Mouse (Mus musculus) forebrain, embryonic 15.5 days (tissue): ENCODE results near the gene Rab30. TPM values are rescaled to one million over a fixed set of nuclear protein-coding genes. Genes with fewer than 3 reads are reported as not detected.

Experiments used
- ATAC-seq: fragments of 200-750 bp; cut with Nextera tagmentation; replicated peaks from 2 replicates; pipeline ENCODE4 v1.8.0; 2017; ENCODE audit warnings: mild to moderate bottlenecking, moderate TSS enrichment, moderate library complexity
- H3K27ac ChIP-seq: fragments of 300-500 bp; sonication (generic); replicated peaks from 2 replicates; pipeline ENCODE4 v1.5.1; 2015; ENCODE audit warnings: mild to moderate bottlenecking, inconsistent platforms
- H3K27me3 ChIP-seq: fragments of 300-500 bp; sonication (generic); 2 replicates; pipeline ENCODE4 v1.6.1; 2015; ENCODE audit warnings: inconsistent platforms
- H3K36me3 ChIP-seq: fragments of 300-500 bp; sonication (generic); 2 replicates; pipeline ENCODE4 v1.6.1; 2015; ENCODE audit warnings: mild to moderate bottlenecking, inconsistent platforms
- H3K4me1 ChIP-seq: fragments of 300-500 bp; sonication (generic); 2 replicates; pipeline ENCODE4 v1.6.1; 2015; ENCODE audit warnings: inconsistent platforms
- H3K4me2 ChIP-seq: fragments of 300-500 bp; sonication (generic); replicated peaks from 2 replicates; pipeline ENCODE4 v1.6.1; 2015; ENCODE audit warnings: mild to moderate bottlenecking, inconsistent platforms
- H3K4me3 ChIP-seq: fragments of 300-500 bp; sonication (generic); 2 replicates; pipeline ENCODE4 v1.5.1; 2015; ENCODE audit warnings: mild to moderate bottlenecking, inconsistent platforms
- H3K9ac ChIP-seq: fragments of 300-500 bp; sonication (generic); replicated peaks from 2 replicates; pipeline ENCODE4 v1.6.1; 2015; ENCODE audit warnings: mild to moderate bottlenecking, inconsistent platforms
- H3K9me3 ChIP-seq: fragments of 300-500 bp; sonication (generic); 2 replicates; pipeline ENCODE4 v1.6.1; 2016; ENCODE audit warnings: inconsistent platforms
- WGBS: fragments of 180-500 bp; shearing (Covaris S2); methylation state at CpG from one replicate; pipeline ENCODE4 v1.1.7; 2015; ENCODE audit warnings: mixed read lengths; 5-methylcytosine and 5-hydroxymethylcytosine counted together
- polyA plus RNA-seq: library from polyadenylated mRNA; unstranded; fragments of >200 nt; fragmentation: Nextera tagmentation; extraction: Ambion mirVana; gene quantifications from 2 replicates; pipeline ENCODE4 v1.2.1, GENCODE M21; 2015

Gene Rab30
- polyA plus RNA-seq = 19.8 and 20.7 TPM in 2 replicates

- WGBS = under 1% methylated on average over 38 of the region's 38 CpGs
- peak within 1 kb of the TSS; percentile 94 for H3K9ac ChIP-seq
- no peaks in the 10 kb centered on the region for H3K9me3 ChIP-seq
- H3K27me3 ChIP-seq = no peaks in the 10 kb centered on the region
- H3K27ac ChIP-seq = peak within 1 kb of the TSS; percentile 95
- peak; percentile 100 for ATAC-seq
- H3K4me1 ChIP-seq = peaks cover 59% of the 10 kb centered on the region
- H3K4me3 ChIP-seq = peak within 1 kb of the TSS; percentile 78
- peak within 1 kb of the TSS; percentile 79 for H3K4me2 ChIP-seq
- H3K36me3 ChIP-seq = peaks cover 7% of the 10 kb centered on the region; the same call in 1 of the 2 replicates
Observed at GRCm38 (mm10) chr7:92741152-92741860, at the start of gene Rab30. Gene Rab30 (plus strand): TSS chr7:92741603.

GRCm38 (mm10) chr7:92696395-92696794 is 45.0 kb upstream of the Rab30 start:
- no peak for ATAC-seq

GRCm38 (mm10) chr7:92698770-92699169 is 42.6 kb upstream of the Rab30 start:
- no peak overlapping the region for H3K4me2 ChIP-seq
- no peak overlapping the region for H3K4me3 ChIP-seq
- no peaks in the 10 kb centered on the region for H3K4me1 ChIP-seq
- ATAC-seq = no peak
- no peaks in the 10 kb centered on the region for H3K27me3 ChIP-seq
- WGBS = 83% methylated on average over 5 of the region's 5 CpGs
- no peak overlapping the region for H3K9ac ChIP-seq
- no peaks in the 10 kb centered on the region for H3K36me3 ChIP-seq
- no peaks in the 10 kb centered on the region for H3K9me3 ChIP-seq
- no peak overlapping the region for H3K27ac ChIP-seq

More at GRCm38 (mm10) chr7:92696395-92696794, 45.0 kb upstream of the Rab30 start:
- Histone ChIP-seq H3K4me3 (no peak overlapping the region), H3K9me3 (no peaks in the 10 kb centered on the region), H3K4me2 (no peak overlapping the region), H3K4me1 (no peaks in the 10 kb centered on the region), H3K36me3 (no peaks in the 10 kb centered on the region), H3K27me3 (no peaks in the 10 kb centered on the region), H3K9ac (no peak overlapping the region), H3K27ac (no peak overlapping the region)
- WGBS = 92% methylated on average over 3 of the region's 3 CpGs

GRCm38 (mm10) chr7:92703661-92704060 is 37.7 kb upstream of the Rab30 start:
- Histone ChIP-seq H3K36me3 (no peaks in the 10 kb centered on the region), H3K4me1 (no peaks in the 10 kb centered on the region), H3K27ac (no peak overlapping the region), H3K27me3 (no peaks in the 10 kb centered on the region), H3K9me3 (no peaks in the 10 kb centered on the region), H3K4me3 (no peak overlapping the region), H3K9ac (no peak overlapping the region), H3K4me2 (no peak overlapping the region)
- ATAC-seq = no peak
- WGBS = 85% methylated on average over 1 of the region's 1 CpGs

GRCm38 (mm10) chr7:92705534-92705933 is 35.9 kb upstream of the Rab30 start:
- H3K4me2 ChIP-seq = no peak overlapping the region
- H3K27me3 ChIP-seq = no peaks in the 10 kb centered on the region
- WGBS = 78% methylated on average over 2 of the region's 2 CpGs
- no peak for ATAC-seq
- H3K4me3 ChIP-seq = no peak overlapping the region
- no peaks in the 10 kb centered on the region for H3K9me3 ChIP-seq
- no peaks in the 10 kb centered on the region for H3K36me3 ChIP-seq
- no peak overlapping the region for H3K27ac ChIP-seq
- no peak overlapping the region for H3K9ac ChIP-seq
- H3K4me1 ChIP-seq = no peaks in the 10 kb centered on the region

GRCm38 (mm10) chr7:92706711-92707110 is 34.7 kb upstream of the Rab30 start:
- WGBS = 67% methylated on average over 12 of the region's 12 CpGs
- no peak for ATAC-seq
- no peaks in the 10 kb centered on the region for H3K4me1 ChIP-seq

GRCm38 (mm10) chr7:92709573-92709972 is 31.8 kb upstream of the Rab30 start:
- Histone ChIP-seq H3K4me1 (no peaks in the 10 kb centered on the region), H3K4me3 (no peak overlapping the region), H3K9me3 (no peaks in the 10 kb centered on the region), H3K36me3 (no peaks in the 10 kb centered on the region), H3K27me3 (no peaks in the 10 kb centered on the region), H3K4me2 (no peak overlapping the region), H3K9ac (no peak overlapping the region), H3K27ac (no peak overlapping the region)
- ATAC-seq = no peak
- 54% methylated on average over 2 of the region's 2 CpGs for WGBS

More at GRCm38 (mm10) chr7:92706711-92707110, 34.7 kb upstream of the Rab30 start:
- no peak overlapping the region for H3K4me2 ChIP-seq
- H3K36me3 ChIP-seq = no peaks in the 10 kb centered on the region
- H3K27me3 ChIP-seq = no peaks in the 10 kb centered on the region
- no peak overlapping the region for H3K9ac ChIP-seq
- H3K9me3 ChIP-seq = no peaks in the 10 kb centered on the region
- no peak overlapping the region for H3K4me3 ChIP-seq
- no peak overlapping the region for H3K27ac ChIP-seq

- H3K9ac ChIP-seq = no peak overlapping the region
- no peak for ATAC-seq
- H3K27ac ChIP-seq = no peak overlapping the region
- H3K36me3 ChIP-seq = no peaks in the 10 kb centered on the region
- H3K9me3 ChIP-seq = no peaks in the 10 kb centered on the region
- 90% methylated on average over 3 of the region's 3 CpGs for WGBS
- no peaks in the 10 kb centered on the region for H3K27me3 ChIP-seq
- no peak overlapping the region for H3K4me2 ChIP-seq
- no peak overlapping the region for H3K4me3 ChIP-seq
- no peaks in the 10 kb centered on the region for H3K4me1 ChIP-seq
Observed at GRCm38 (mm10) chr7:92711593-92711992, 29.8 kb upstream of the Rab30 start.

- H3K9ac ChIP-seq = no peak overlapping the region
- no peaks in the 10 kb centered on the region for H3K27me3 ChIP-seq
- H3K36me3 ChIP-seq = no peaks in the 10 kb centered on the region
- H3K4me1 ChIP-seq = no peaks in the 10 kb centered on the region
- H3K4me2 ChIP-seq = no peak overlapping the region
- H3K9me3 ChIP-seq = no peaks in the 10 kb centered on the region
- 88% methylated on average over 1 of the region's 1 CpGs for WGBS
- no peak overlapping the region for H3K4me3 ChIP-seq
- no peak overlapping the region for H3K27ac ChIP-seq
- ATAC-seq = no peak
Observed at GRCm38 (mm10) chr7:92715055-92715454, 26.3 kb upstream of the Rab30 start.

GRCm38 (mm10) chr7:92720156-92720905 is 21.1 kb upstream of the Rab30 start:
- WGBS = 77% methylated on average over 3 of the region's 3 CpGs
- H3K9ac ChIP-seq = no peak overlapping the region
- ATAC-seq = no peak

GRCm38 (mm10) chr7:92723750-92724149 is 17.7 kb upstream of the Rab30 start:
- 34% methylated on average over 3 of the region's 3 CpGs for WGBS
- no peaks in the 10 kb centered on the region for H3K36me3 ChIP-seq
- no peak overlapping the region for H3K9ac ChIP-seq
- H3K27ac ChIP-seq = no peak overlapping the region
- H3K9me3 ChIP-seq = no peaks in the 10 kb centered on the region
- H3K4me1 ChIP-seq = no peaks in the 10 kb centered on the region
- H3K4me2 ChIP-seq = no peak overlapping the region
- ATAC-seq = peak; percentile 55
- H3K4me3 ChIP-seq = no peak overlapping the region
- no peaks in the 10 kb centered on the region for H3K27me3 ChIP-seq

More at GRCm38 (mm10) chr7:92720156-92720905, 21.1 kb upstream of the Rab30 start:
- Histone ChIP-seq H3K27ac (no peak overlapping the region), H3K9me3 (no peaks in the 10 kb centered on the region), H3K4me3 (no peak overlapping the region), H3K36me3 (no peaks in the 10 kb centered on the region), H3K27me3 (no peaks in the 10 kb centered on the region), H3K4me1 (no peaks in the 10 kb centered on the region), H3K4me2 (no peak overlapping the region)

GRCm38 (mm10) chr7:92724261-92724660 is 17.1 kb upstream of the Rab30 start:
- H3K27ac ChIP-seq = no peak overlapping the region
- H3K4me1 ChIP-seq = no peaks in the 10 kb centered on the region
- H3K27me3 ChIP-seq = no peaks in the 10 kb centered on the region
- no peak overlapping the region for H3K4me2 ChIP-seq
- ATAC-seq = no peak
- no peak overlapping the region for H3K4me3 ChIP-seq
- no peaks in the 10 kb centered on the region for H3K36me3 ChIP-seq
- H3K9ac ChIP-seq = no peak overlapping the region
- 78% methylated on average over 4 of the region's 4 CpGs for WGBS
- H3K9me3 ChIP-seq = no peaks in the 10 kb centered on the region
